Mouse (Mus musculus) liver, embryonic 13.5 days (tissue): ENCODE data around the gene Hemk1. TPM values are rescaled to one million over a fixed set of nuclear protein-coding genes. Genes with fewer than 3 reads are reported as not detected.

ENCODE experiments used
- ATAC-seq: fragments of 200-750 bp; cut with Nextera tagmentation; 2 replicates; pipeline ENCODE4 v1.8.0; 2017; ENCODE audit warnings: low read depth, mild to moderate bottlenecking, moderate number of reproducible peaks, moderate library complexity
- DNase-seq: peaks from one replicate; pipeline ENCODE4 v3.0.0; 2022
- H3K27ac ChIP-seq: fragments of 300-500 bp; sonication (generic); 2 replicates; pipeline ENCODE4 v1.5.1; 2015; ENCODE audit warnings: moderate library complexity, mild to moderate bottlenecking, inconsistent platforms
- H3K27me3 ChIP-seq: fragments of 300-500 bp; sonication (generic); 2 replicates; pipeline ENCODE4 v1.6.1; 2015; ENCODE audit warnings: mild to moderate bottlenecking, inconsistent platforms
- H3K36me3 ChIP-seq: fragments of 300-500 bp; sonication (generic); 2 replicates; pipeline ENCODE4 v1.6.1; 2015; ENCODE audit warnings: mild to moderate bottlenecking, inconsistent platforms
- H3K4me1 ChIP-seq: fragments of 300-500 bp; sonication (generic); replicated peaks from 2 replicates; pipeline ENCODE4 v1.6.1; 2015; ENCODE audit warnings: inconsistent platforms
- H3K4me2 ChIP-seq: fragments of 300-500 bp; sonication (generic); 2 replicates; pipeline ENCODE4 v1.6.1; 2015; ENCODE audit warnings: inconsistent platforms, mild to moderate bottlenecking, moderate library complexity
- H3K4me3 ChIP-seq: fragments of 300-500 bp; sonication (generic); replicated peaks from 2 replicates; pipeline ENCODE4 v1.5.1; 2015; ENCODE audit warnings: mild to moderate bottlenecking, inconsistent platforms
- H3K9ac ChIP-seq: fragments of 300-500 bp; sonication (generic); 2 replicates; pipeline ENCODE4 v1.6.1; 2015; ENCODE audit warnings: mild to moderate bottlenecking, inconsistent platforms
- H3K9me3 ChIP-seq: fragments of 300-500 bp; sonication (generic); replicated peaks from 2 replicates; pipeline ENCODE4 v1.6.1; 2016; ENCODE audit warnings: inconsistent platforms
- WGBS: fragments of 180-500 bp; shearing (Covaris S2); methylation state at CpG from one replicate; pipeline ENCODE4 v1.1.7; 2015; ENCODE audit not compliant: insufficient replicate concordance; 5-methylcytosine and 5-hydroxymethylcytosine counted together
- polyA plus RNA-seq: library from polyadenylated mRNA; unstranded; fragments of >200 nt; fragmentation: Nextera tagmentation; extraction: Ambion mirVana; gene quantifications from 2 replicates; pipeline ENCODE4 v1.2.1, GENCODE M21; 2015

The Hemk1 gene
- polyA plus RNA-seq, 1 experiment from 2014 or later = 3.8 TPM

- H3K9ac ChIP-seq = peak within 1 kb of the TSS; percentile 70
- H3K27me3 ChIP-seq = peaks cover 10% of the 10 kb centered on the region; the same call in 1 of the 2 replicates
- ATAC-seq (peak; percentile 87), DNase-seq (peak; percentile 75)
- H3K36me3 ChIP-seq = no peaks in the 10 kb centered on the region
- no peaks in the 10 kb centered on the region for H3K9me3 ChIP-seq
- 1% methylated on average over 49 of the region's 49 CpGs for WGBS
- H3K27ac ChIP-seq = peak within 1 kb of the TSS; percentile 74
- peak within 1 kb of the TSS; percentile 66 for H3K4me3 ChIP-seq
- peak within 1 kb of the TSS; percentile 98 for H3K4me2 ChIP-seq
- peaks cover 59% of the 10 kb centered on the region for H3K4me1 ChIP-seq
These were observed 48.7 kb downstream of the Hemk1 start, which contains the start of gene Mapkapk3 for GRCm38 (mm10) chr9:107289211-107290076. Gene Mapkapk3 (minus strand): TSS chr9:107289877.

- peak overlapping the region; percentile 74 for H3K27ac ChIP-seq
- H3K36me3 ChIP-seq = no peaks in the 10 kb centered on the region
- H3K9ac ChIP-seq = peak overlapping the region; percentile 70
- peak overlapping the region; percentile 66 for H3K4me3 ChIP-seq
- 14% methylated on average over 8 of the region's 8 CpGs for WGBS
- DNase-seq = peak; percentile 66
- peaks cover 57% of the 10 kb centered on the region for H3K4me1 ChIP-seq
- ATAC-seq = peak; percentile 71
- H3K27me3 ChIP-seq = peaks cover 10% of the 10 kb centered on the region; the same call in 1 of the 2 replicates
- no peaks in the 10 kb centered on the region for H3K9me3 ChIP-seq
- peak overlapping the region; percentile 98 for H3K4me2 ChIP-seq
These were observed 49.4 kb downstream of the Hemk1 start for GRCm38 (mm10) chr9:107288711-107289110.

- no peak for ATAC-seq
These were observed 50.0 kb downstream of the Hemk1 start for GRCm38 (mm10) chr9:107288105-107288650.

GRCm38 (mm10) chr9:107287294-107287693, 50.9 kb downstream of the Hemk1 start:
- 34% methylated on average over 2 of the region's 2 CpGs for WGBS
- 0 out of 2 replicates have a peak overlapping the region, but pooled peaks have one; percentile 18 for H3K27ac ChIP-seq
- H3K4me2 ChIP-seq = peak overlapping the region; percentile 98; the same call in 1 of the 2 replicates

More at GRCm38 (mm10) chr9:107288105-107288650, 50.0 kb downstream of the Hemk1 start:
- peaks cover 9% of the 10 kb centered on the region; the same call in 1 of the 2 replicates for H3K27me3 ChIP-seq
- H3K9ac ChIP-seq = peak overlapping the region; percentile 53; the same call in 1 of the 2 replicates
- H3K27ac ChIP-seq = peak overlapping the region; percentile 50; the same call in 1 of the 2 replicates
- H3K9me3 ChIP-seq = no peaks in the 10 kb centered on the region
- peak overlapping the region; percentile 98 for H3K4me2 ChIP-seq
- DNase-seq = no peak
- peak overlapping the region; percentile 66 for H3K4me3 ChIP-seq
- peaks cover 57% of the 10 kb centered on the region for H3K4me1 ChIP-seq
- 67% methylated on average over 14 of the region's 14 CpGs for WGBS
- no peaks in the 10 kb centered on the region for H3K36me3 ChIP-seq

GRCm38 (mm10) chr9:107285009-107285408, 53.1 kb downstream of the Hemk1 start:
- Histone ChIP-seq H3K9ac (no peak overlapping the region), H3K27ac (0 out of 2 replicates have a peak overlapping the region, but pooled peaks have one; percentile 27)

More at GRCm38 (mm10) chr9:107287294-107287693, 50.9 kb downstream of the Hemk1 start:
- no peak overlapping the region for H3K4me3 ChIP-seq
- peaks cover 57% of the 10 kb centered on the region for H3K4me1 ChIP-seq
- no peaks in the 10 kb centered on the region for H3K36me3 ChIP-seq
- peaks cover under 1% of the 10 kb centered on the region; the same call in 1 of the 2 replicates for H3K27me3 ChIP-seq
- no peak overlapping the region for H3K9ac ChIP-seq
- H3K9me3 ChIP-seq = no peaks in the 10 kb centered on the region
- 0 out of 2 replicates have a peak, but pooled peaks have one; percentile 7 for ATAC-seq
- DNase-seq = no peak

GRCm38 (mm10) chr9:107282951-107283350, 55.2 kb downstream of the Hemk1 start:
- ATAC-seq (no peak), DNase-seq (no peak)
- Histone ChIP-seq H3K9ac (no peak overlapping the region), H3K4me3 (no peak overlapping the region), H3K4me1 (peaks cover 56% of the 10 kb centered on the region), H3K4me2 (no peak overlapping the region), H3K27ac (peak overlapping the region; percentile 11; the same call in 1 of the 2 replicates), H3K9me3 (no peaks in the 10 kb centered on the region), H3K27me3 (no peaks in the 10 kb centered on the region), H3K36me3 (no peaks in the 10 kb centered on the region)
- WGBS = 82% methylated on average over 9 of the region's 9 CpGs

More at GRCm38 (mm10) chr9:107285009-107285408, 53.1 kb downstream of the Hemk1 start:
- Histone ChIP-seq H3K4me3 (no peak overlapping the region), H3K9me3 (no peaks in the 10 kb centered on the region), H3K4me1 (peaks cover 60% of the 10 kb centered on the region), H3K27me3 (no peaks in the 10 kb centered on the region), H3K36me3 (no peaks in the 10 kb centered on the region), H3K4me2 (no peak overlapping the region)
- WGBS = 10% methylated on average over 3 of the region's 3 CpGs
- DNase-seq = no peak
- ATAC-seq = no peak

- Histone ChIP-seq H3K27me3 (no peaks in the 10 kb centered on the region), H3K9ac (no peak overlapping the region), H3K9me3 (no peaks in the 10 kb centered on the region), H3K4me2 (no peak overlapping the region), H3K36me3 (no peaks in the 10 kb centered on the region), H3K4me3 (no peak overlapping the region), H3K27ac (peak overlapping the region; percentile 4; the same call in 1 of the 2 replicates), H3K4me1 (peaks cover 42% of the 10 kb centered on the region)
- 69% methylated on average over 5 of the region's 5 CpGs for WGBS
- DNase-seq (no peak), ATAC-seq (no peak)
These were observed 56.7 kb downstream of the Hemk1 start for GRCm38 (mm10) chr9:107281241-107281987.

- Histone ChIP-seq H3K9ac (peak overlapping the region; percentile 27; the same call in 1 of the 2 replicates), H3K4me2 (peak overlapping the region; percentile 56)
- no peak for DNase-seq
These were observed 57.7 kb downstream of the Hemk1 start for GRCm38 (mm10) chr9:107280322-107281027.

GRCm38 (mm10) chr9:107279378-107280321, 58.5 kb downstream of the Hemk1 start:
- Histone ChIP-seq H3K9me3 (no peaks in the 10 kb centered on the region), H3K4me1 (peaks cover 27% of the 10 kb centered on the region), H3K27me3 (no peaks in the 10 kb centered on the region), H3K27ac (peak overlapping the region; percentile 50), H3K4me3 (peak overlapping the region; percentile 29), H3K36me3 (no peaks in the 10 kb centered on the region), H3K4me2 (peak overlapping the region; percentile 56), H3K9ac (peak overlapping the region; percentile 27; the same call in 1 of the 2 replicates)
- ATAC-seq (peak; percentile 58), DNase-seq (no peak)
- WGBS = 28% methylated on average over 16 of the region's 16 CpGs

More at GRCm38 (mm10) chr9:107280322-107281027, 57.7 kb downstream of the Hemk1 start:
- Histone ChIP-seq H3K27ac (peak overlapping the region; percentile 50), H3K36me3 (no peaks in the 10 kb centered on the region), H3K27me3 (no peaks in the 10 kb centered on the region), H3K4me3 (peak overlapping the region; percentile 29), H3K9me3 (no peaks in the 10 kb centered on the region), H3K4me1 (peaks cover 33% of the 10 kb centered on the region)
- whole genome bisulfite sequencing = 10% methylated on average over 13 of the region's 13 CpGs
- peak; percentile 60 for ATAC-seq
